Mouse (Mus musculus): ENCODE results near the gene Dlat.
"Not testable (repeated sequence)": the region's sequence is repeated elsewhere in the genome, so short reads cannot be mapped to it uniquely, and the experiment has no call there.

Gene Dlat

GRCm38 (mm10) chr9:50660431-50660830, 851 bp upstream of the Dlat start:
- no peak for DNase-seq (ENCODE audit: low read depth, low spot score)

- DNase-seq (ENCODE audit: low read depth, low spot score): peak; percentile 14
Measured at GRCm38 (mm10) chr9:50658941-50659388, 615 bp downstream of the Dlat start.

GRCm38 (mm10) chr9:50658391-50658790, 1.2 kb downstream of the Dlat start:
- no peak for DNase-seq (ENCODE audit: low read depth, low spot score)

- DNase-seq (ENCODE audit: low read depth, low spot score): no peak
Measured at GRCm38 (mm10) chr9:50650503-50650902, 9.1 kb downstream of the Dlat start.

- no peak for DNase-seq (ENCODE audit: low read depth, low spot score)
Measured at GRCm38 (mm10) chr9:50646826-50647370, 12.7 kb downstream of the Dlat start.

- DNase-seq (ENCODE audit: low read depth, low spot score): no peak
Measured at GRCm38 (mm10) chr9:50634270-50634669, 25.3 kb downstream of the Dlat start.

- DNase-seq (ENCODE audit: low read depth, low spot score): no peak
Measured at GRCm38 (mm10) chr9:50633059-50633458, 26.5 kb downstream of the Dlat start.

- no peak for DNase-seq (ENCODE audit: low read depth, low spot score)
Measured at GRCm38 (mm10) chr9:50632016-50632688, 27.4 kb downstream of the Dlat start.

GRCm38 (mm10) chr9:50630903-50631302, 28.7 kb downstream of the Dlat start:
- not testable (repeated sequence) for DNase-seq (ENCODE audit: low read depth, low spot score)

- DNase-seq (ENCODE audit: low read depth, low spot score): no peak
Measured at GRCm38 (mm10) chr9:50617794-50618330, 41.7 kb downstream of the Dlat start.

GRCm38 (mm10) chr9:50616766-50617603, 42.6 kb downstream of the Dlat start, which contains the start of the genes Pih1d2 and Nkapd1:
Gene Pih1d2 (plus strand): TSS chr9:50617321.
Gene Nkapd1 (minus strand): TSS chr9:50617464.
- peak; percentile 76 for DNase-seq (ENCODE audit: low read depth, low spot score)

- no peak for DNase-seq (ENCODE audit: low read depth, low spot score)
Measured at GRCm38 (mm10) chr9:50616161-50616560, 43.4 kb downstream of the Dlat start.

GRCm38 (mm10) chr9:50612115-50612514, 47.5 kb downstream of the Dlat start:
- DNase-seq (ENCODE audit: low read depth, low spot score): no peak

- no peak for DNase-seq (ENCODE audit: low read depth, low spot score)
Measured at GRCm38 (mm10) chr9:50604338-50604737, 55.2 kb downstream of the Dlat start.

- no peak for DNase-seq (ENCODE audit: low read depth, low spot score)
Measured at GRCm38 (mm10) chr9:50603998-50604324, 55.6 kb downstream of the Dlat start.

- DNase-seq (ENCODE audit: low read depth, low spot score): peak; percentile 91
Measured at GRCm38 (mm10) chr9:50603189-50603997, 56.2 kb downstream of the Dlat start, which contains the start of the genes Sdhd and Timm8b. Gene Sdhd (minus strand): TSS chr9:50603812. Gene Timm8b (plus strand): TSS chr9:50603910.

GRCm38 (mm10) chr9:50602055-50602845, 57.3 kb downstream of the Dlat start:
- DNase-seq (ENCODE audit: low read depth, low spot score): no peak

- no peak for DNase-seq (ENCODE audit: low read depth, low spot score)
Measured at GRCm38 (mm10) chr9:50601536-50601935, 58.0 kb downstream of the Dlat start.

GRCm38 (mm10) chr9:50596973-50597372, 62.6 kb downstream of the Dlat start:
- DNase-seq (ENCODE audit: low read depth, low spot score): no peak

- DNase-seq (ENCODE audit: low read depth, low spot score): no peak
Measured at GRCm38 (mm10) chr9:50594794-50595417, 64.7 kb downstream of the Dlat start.

Measured in WW6 (cell line).